Mouse (Mus musculus): ENCODE data around the gene Ybx1.

DNA sequence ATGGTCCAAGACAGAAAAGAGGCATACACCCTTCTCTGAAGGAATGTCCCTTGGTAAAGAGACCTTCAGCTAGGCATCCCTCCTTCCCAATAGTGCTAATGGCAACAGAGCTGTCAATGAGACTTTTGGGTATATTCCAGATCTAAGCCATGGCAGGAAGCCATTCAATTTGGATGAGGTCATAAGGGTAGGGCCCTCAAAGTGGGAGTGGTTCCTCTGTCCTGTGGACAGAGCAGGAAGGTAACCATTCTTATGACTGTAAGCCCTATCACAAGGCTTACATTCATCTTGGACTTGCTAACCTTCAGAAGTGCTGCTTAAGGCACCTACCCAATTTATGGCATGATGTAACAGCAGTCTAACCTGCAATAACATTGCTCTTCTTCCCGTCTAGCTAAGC, 19.8 kb downstream of the Ybx1 start:
- TF ChIP-seq GATA1 (IDR thresholded peaks at IDR 0.05; ENCODE audit: borderline replicate concordance, low read length) (no peak), FLI1 (IDR thresholded peaks at IDR 0.05; ENCODE audit: low read length) (no peak)
